ENCODE assay signal across 26 mouse cellular contexts in the genomic region with DNA sequence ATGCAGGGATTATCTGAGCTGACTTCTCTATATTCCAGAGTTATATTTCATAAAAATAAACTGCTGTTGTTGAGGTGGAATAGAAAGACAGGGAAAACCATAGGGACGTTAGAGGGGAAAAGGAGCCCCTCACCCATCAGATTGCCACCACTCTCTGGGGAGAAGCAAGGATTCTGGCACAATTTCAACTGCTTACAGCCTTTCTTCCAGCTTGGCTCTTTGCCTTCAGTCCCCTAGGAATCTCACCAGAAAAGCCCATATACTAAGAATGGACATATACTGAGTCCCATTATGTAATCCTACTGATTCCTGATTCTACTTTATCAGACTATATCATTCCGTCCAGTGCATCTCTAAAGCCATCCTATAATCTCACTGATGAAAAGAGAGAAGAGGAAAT. TPM values are rescaled to one million over a fixed set of nuclear protein-coding genes. Genes with fewer than 3 reads are reported as not detected.
"Had no signal": no experiment of that assay in that cellular context is flagged by ENCODE, and none has a peak within 500 bp of the region (broad histone marks: within the 10 kb centered on the region; RNA-seq: fewer than 3 reads in every experiment).

No protein-coding gene starts in this region.

- H3K9me3 ChIP-seq: limb, embryonic 12.5 days; limb, embryonic 15.5 days; lung, embryonic 15.5 days; midbrain, embryonic 12.5 days; neural tube, embryonic 12.5 days; neural tube, embryonic 15.5 days had no signal

- H3K4me2 ChIP-seq: limb, embryonic 12.5 days; limb, embryonic 15.5 days; liver, embryonic 11.5 days; lung, embryonic 15.5 days; midbrain, embryonic 12.5 days; neural tube, embryonic 12.5 days; neural tube, embryonic 15.5 days had no signal

- H3K27ac ChIP-seq: kidney, postnatal 0 days; layer of hippocampus, adult 2 months; limb, embryonic 12.5 days; limb, embryonic 15.5 days; liver, embryonic 14.5 days; lung, embryonic 15.5 days; midbrain, embryonic 12.5 days; neural tube, embryonic 12.5 days; neural tube, embryonic 15.5 days; stomach, postnatal 0 days had no signal

- DNase-seq: kidney, adult 2 months; kidney, postnatal 25 days; layer of hippocampus, adult 9-11 months; liver, postnatal 0 days; lung, postnatal 14 days; lung, postnatal 4 days; right cerebral cortex, adult 18-20 months; right cerebral cortex, postnatal 14 days; right cerebral cortex, postnatal 4 days; thymus, adult 2 months; thymus, postnatal 25 days had no signal

- H3K4me3 ChIP-seq: layer of hippocampus, adult 2 months; limb, embryonic 12.5 days; limb, embryonic 15.5 days; lung, embryonic 15.5 days; midbrain, embryonic 12.5 days; neural tube, embryonic 12.5 days; neural tube, embryonic 15.5 days had no signal

- H3K9ac ChIP-seq: limb, embryonic 12.5 days; limb, embryonic 15.5 days; liver, embryonic 14.5 days; liver, postnatal 0 days; lung, embryonic 15.5 days; midbrain, embryonic 12.5 days; neural tube, embryonic 12.5 days; neural tube, embryonic 15.5 days had no signal

- H3K36me3 ChIP-seq: limb, embryonic 12.5 days; limb, embryonic 15.5 days; lung, embryonic 15.5 days; midbrain, embryonic 12.5 days; neural tube, embryonic 12.5 days; neural tube, embryonic 15.5 days had no signal

- ATAC-seq: intestine, postnatal 0 days; liver, postnatal 0 days had no signal

- H3K27me3 ChIP-seq: limb, embryonic 12.5 days; limb, embryonic 15.5 days; lung, embryonic 15.5 days; midbrain, embryonic 12.5 days; neural tube, embryonic 12.5 days; neural tube, embryonic 15.5 days had no signal

- H3K4me1 ChIP-seq: limb, embryonic 12.5 days; limb, embryonic 15.5 days; lung, embryonic 15.5 days; midbrain, embryonic 12.5 days; neural tube, embryonic 12.5 days; neural tube, embryonic 15.5 days had no signal

RNA-seq across cellular contexts. Expression of a gene that starts 10.7 kb away (rescaled TPM):
- polyA plus RNA-seq: kidney, embryonic 14.5 days; liver, embryonic 11.5 days; liver, postnatal 0 days; stomach, embryonic 14.5 days; stomach, postnatal 0 days had no signal

RNA-seq across cellular contexts. Expression of a gene that starts 23.8 kb away (rescaled TPM):
- polyA plus RNA-seq: intestine, postnatal 0 days; large intestine, adult 2 months; limb, embryonic 12.5 days; limb, embryonic 15.5 days; liver, embryonic 11.5 days; liver, postnatal 0 days; lung, embryonic 15.5 days; midbrain, embryonic 12.5 days; neural tube, embryonic 12.5 days; neural tube, embryonic 15.5 days; stomach, embryonic 14.5 days had no signal
